Mouse (Mus musculus) heart, adult 2 months (tissue): Measurements from ENCODE around the gene Tomm20l.

Experiments used
- CTCF ChIP-seq: fragments of 200-600 bp; IDR thresholded peaks from 2 replicates; pipeline ENCODE4 v1.8.1; 2022; ENCODE audit warnings: antibody characterized with exemption, mild to moderate bottlenecking, moderate library complexity
- EP300 ChIP-seq: fragments of 200-500 bp; IDR thresholded peaks from 2 replicates; pipeline ENCODE4 v1.6.1; 2011; ENCODE audit warnings: low read depth, low read length, control low read depth; ENCODE audit not compliant: insufficient read depth
- POLR2A ChIP-seq: fragments of 200-500 bp; IDR thresholded peaks from 2 replicates; pipeline ENCODE4 v1.6.1; 2011; ENCODE audit warnings: mild to moderate bottlenecking, low read depth, low read length, control low read depth; ENCODE audit not compliant: insufficient read depth

- TF ChIP-seq CTCF (peak; percentile 19), EP300 (no peak), POLR2A (no peak)
Observed at GRCm38 (mm10) chr12:71141189-71141588, 30.0 kb downstream of the Tomm20l start.
